Mouse (Mus musculus) megakaryocyte-erythroid progenitor cell, adult 5-6 weeks (primary cell): Measurements from ENCODE around the gene Cbln1. TPM values are rescaled to one million over a fixed set of nuclear protein-coding genes. Genes with fewer than 3 reads are reported as not detected.

Experiments
- ATAC-seq: replicated peaks from 2 replicates; pipeline ENCODE4 v1.8.0; 2016; ENCODE audit warnings: mild to moderate bottlenecking, inconsistent platforms; ENCODE audit not compliant: severe bottlenecking, poor library complexity, low FRiP score, low TSS enrichment
- total RNA-seq, 2 experiments: library from RNA; stranded (forward) in 1 of 2; stranded (reverse) in 1 of 2; fragments of 200-1000, 215-1000 nt in 1 of 2; fragments of >200 nt in 1 of 2; fragmentation: Nextera tagmentation in 1 of 2; gene quantifications; 2 replicates each; pipeline ENCODE4 v1.2.3; 2014 to 2017

Cbln1 gene
- total RNA-seq, 2 experiments from 2014 or later: not detected

GRCm38 (mm10) chr8:87470834-87471602, 1.4 kb downstream of the Cbln1 start:
- no peak for ATAC-seq

DNA sequence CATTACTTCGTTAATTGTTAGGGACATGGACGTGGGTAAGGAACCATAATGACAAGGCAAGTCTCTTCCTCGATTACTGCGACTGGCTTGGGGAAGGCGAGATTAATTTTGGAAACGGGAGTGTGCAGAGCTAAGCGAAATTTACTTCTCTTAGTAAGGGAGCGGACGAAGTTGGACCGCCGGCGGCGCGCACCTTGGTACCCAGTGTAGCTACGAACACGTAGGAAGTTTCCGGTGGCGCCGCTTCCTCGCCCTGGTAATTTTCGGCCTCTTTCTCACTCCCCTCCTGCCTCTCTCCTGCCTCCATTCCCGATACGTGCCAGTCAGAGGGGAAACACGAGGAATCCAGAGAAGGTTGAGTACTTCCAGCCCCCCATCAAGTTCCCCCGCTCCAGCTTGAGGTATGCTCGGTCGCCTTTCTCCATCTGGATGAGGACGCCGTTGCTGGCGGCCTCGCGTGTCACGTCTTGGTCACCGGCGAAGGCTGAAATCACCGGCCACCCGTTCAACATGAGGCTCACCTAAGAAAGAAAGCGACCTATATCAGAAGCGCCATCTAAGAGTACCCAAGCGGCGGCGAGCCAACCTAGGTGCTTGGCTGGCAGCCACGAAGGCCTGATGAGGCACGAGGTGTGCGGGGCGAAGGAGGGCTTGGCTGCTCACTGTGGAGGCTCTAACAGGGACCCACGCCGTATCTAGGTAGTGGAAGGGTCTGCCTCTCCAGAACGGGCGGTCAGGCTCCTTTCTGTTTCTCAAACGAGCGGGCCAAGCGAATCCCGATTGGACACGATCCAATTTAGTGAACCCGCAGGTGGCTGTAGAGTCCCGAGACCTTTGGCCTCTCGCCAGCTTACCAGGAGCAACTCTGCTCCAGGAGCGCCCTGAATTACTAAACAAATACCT, 2.2 kb downstream of the Cbln1 start:
- ATAC-seq: no peak

DNA sequence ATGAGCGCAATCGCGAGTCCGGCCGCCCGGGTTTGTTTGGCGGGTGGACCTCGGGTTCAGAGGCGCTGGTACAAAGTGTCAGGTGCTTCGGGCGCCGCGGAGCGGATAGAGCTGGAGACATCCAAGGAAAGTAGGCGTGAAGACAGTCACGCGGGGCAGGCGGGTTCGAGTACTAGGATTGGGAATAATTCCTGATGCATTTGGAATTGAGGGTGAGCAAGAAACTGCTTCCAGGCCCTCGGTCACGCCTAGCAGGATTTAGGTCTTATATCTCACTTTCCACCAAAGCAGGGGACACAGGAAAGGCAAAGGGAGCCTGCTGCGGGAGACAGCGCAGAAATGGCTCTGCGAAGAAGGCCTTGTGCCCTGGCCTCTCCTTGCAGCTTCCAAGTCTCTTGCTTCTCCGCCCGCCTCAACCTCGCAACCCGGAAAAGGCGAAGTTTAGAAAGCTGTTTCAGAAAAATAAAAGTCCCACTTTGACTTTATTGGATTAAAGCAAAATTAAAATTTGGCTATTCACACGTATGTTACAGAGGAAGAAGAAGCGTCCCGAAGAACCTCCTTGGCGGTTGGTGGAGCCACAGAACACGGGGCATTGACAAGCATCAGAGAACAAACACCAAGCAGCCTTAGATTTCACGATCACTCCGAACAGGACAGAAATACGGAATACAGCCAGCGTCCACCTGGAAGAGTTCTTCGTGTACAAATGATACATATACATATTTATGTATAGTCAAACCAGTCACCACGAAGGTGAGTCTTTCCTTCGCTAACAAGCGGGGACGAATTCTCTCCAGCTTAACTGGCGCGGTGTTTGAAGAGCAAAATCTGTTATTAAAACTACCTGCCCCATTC, 3.2 kb downstream of the Cbln1 start:
- no peak for ATAC-seq

DNA sequence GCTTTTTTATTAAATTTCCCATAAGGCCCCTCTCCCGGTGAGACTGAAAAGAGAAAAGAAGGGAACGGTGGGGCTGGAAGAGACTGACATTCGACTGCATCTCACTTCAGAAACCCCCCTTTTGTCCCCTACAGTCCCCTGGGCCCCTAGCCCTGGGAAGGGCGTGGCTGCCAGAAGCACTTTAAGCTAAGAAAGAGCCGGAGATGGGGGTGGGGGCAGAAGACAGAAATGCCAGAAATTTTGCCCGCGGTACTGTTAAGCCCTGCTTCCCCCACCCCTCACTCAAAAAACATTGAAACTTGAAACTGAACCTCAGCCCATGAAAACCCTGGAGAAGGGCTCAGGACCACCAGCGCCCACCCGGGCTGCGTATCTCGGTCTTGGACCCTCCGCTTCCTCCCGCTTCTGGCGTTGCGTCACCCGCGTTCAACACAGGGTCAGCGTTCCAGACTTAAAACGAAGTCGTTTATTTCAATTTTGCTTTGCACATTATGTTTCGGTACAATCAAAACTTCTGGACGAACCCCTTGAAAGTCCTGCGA, 3.9 kb downstream of the Cbln1 start:
- ATAC-seq: no peak

DNA sequence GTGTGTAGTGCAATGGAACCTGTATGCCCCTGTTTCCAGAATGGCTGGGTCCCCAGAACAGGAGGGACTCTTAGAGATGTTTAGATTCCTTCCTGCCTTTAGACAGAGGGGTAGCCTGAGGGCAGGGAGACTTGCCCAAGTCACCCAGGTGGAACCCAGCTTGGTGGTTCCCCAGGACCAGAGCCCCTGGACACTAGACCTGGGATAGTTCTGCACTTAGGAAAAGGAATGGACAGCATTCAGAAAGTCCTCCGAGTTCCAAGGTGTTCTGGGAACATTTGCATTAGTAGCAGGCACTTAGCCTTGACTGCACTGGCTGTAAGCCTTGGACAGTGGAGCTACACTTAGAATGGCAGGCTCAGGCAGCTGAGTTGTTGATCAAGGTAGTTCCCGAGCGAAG, 4.5 kb downstream of the Cbln1 start:
- ATAC-seq: no peak

DNA sequence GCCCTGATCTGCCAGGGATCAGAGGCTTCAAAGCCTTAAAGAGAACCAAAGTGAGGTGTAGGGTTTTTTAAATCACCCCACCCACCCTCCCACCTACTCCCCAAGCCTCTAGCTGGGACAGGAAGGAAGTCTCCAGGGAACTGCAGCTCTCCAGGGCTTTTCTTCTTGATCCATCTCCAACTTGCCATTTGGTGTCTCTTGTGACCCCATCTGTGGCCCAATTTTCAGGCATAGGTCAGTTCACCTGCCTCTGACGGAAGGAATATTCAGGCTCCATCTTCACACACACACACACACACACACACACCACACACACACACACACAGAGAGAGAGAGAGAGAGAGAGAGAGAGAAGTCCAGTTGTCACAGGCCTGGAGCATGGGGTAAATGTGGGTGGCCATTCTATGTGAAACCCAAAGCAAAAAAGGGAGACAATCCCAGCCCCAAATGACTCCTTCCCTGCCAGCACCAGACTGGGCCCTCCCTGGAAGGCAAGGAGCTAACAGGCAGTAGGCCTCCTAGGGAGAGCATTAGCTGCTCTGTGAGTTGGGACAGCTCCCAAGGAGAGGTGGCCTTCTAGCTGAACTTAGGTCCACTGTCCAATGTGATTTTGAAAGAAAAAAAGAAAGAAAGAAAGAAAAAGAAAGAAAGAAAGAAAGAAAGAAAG, 5.3 kb downstream of the Cbln1 start:
- no peak for ATAC-seq

DNA sequence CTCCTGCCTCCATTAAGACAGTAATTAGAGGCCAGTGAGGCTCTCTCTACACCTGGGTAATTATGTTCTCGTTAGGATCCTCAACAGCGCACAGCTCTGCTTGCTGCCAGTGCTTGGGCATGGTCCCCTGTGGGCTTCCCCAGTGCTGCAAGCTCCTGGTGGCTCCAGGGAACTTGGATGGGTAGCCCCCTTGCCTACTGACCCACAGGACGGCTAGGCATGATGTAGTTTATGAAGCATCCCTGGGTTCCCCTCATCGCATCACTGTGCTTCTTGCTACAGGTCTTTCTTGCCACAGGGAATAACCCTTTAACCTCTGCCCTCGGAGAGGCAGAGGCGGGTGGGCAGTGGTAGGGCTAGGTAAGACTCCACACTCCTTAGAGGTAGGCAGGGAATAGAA, 6.1 kb downstream of the Cbln1 start:
- ATAC-seq: no peak

DNA sequence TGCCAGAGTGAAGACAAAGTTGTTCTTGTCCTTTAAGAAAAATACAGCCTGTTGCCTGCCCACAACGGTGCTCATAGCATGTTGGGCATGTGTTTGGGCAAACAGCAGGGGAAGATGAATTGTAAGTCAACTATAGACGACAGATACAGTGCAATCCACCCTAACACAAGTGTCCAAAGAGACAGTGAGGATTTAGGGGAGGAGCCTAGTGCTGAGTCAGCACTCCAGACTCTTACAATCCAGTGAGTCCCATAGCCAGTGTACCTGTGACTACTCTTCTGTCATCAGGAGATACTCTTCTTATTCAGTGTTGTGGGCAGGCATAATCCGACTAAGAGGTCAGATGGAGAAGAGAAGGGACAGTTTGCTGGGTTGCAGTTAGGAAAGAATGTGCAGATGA, 8.0 kb downstream of the Cbln1 start:
- no peak for ATAC-seq

GRCm38 (mm10) chr8:87461801-87462200, 10.6 kb downstream of the Cbln1 start:
- no peak for ATAC-seq

- no peak for ATAC-seq
Measured at GRCm38 (mm10) chr8:87456949-87457348, 15.5 kb downstream of the Cbln1 start.

DNA sequence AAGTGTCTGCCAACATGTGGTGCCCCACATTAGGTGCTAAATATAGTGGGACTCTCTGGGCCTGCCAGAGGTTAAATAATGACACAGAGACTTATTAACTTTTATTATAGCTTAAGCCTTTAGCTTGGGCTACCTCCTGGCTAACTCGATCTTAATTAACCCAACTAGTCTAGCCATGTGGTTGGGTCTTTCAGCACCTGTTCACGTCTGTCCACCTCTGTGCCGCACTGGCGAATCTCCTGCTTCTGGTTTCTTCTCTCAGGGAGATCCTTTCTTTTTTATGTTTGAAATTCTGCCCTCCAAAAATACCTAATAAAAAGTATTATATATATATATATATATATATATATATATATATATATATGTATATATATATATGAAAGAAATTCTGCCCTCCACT, 19.6 kb downstream of the Cbln1 start:
- ATAC-seq: no peak

GRCm38 (mm10) chr8:87451737-87452136, 20.7 kb downstream of the Cbln1 start:
- ATAC-seq: no peak

- no peak for ATAC-seq
Measured at GRCm38 (mm10) chr8:87434592-87434991, 37.8 kb downstream of the Cbln1 start.

DNA sequence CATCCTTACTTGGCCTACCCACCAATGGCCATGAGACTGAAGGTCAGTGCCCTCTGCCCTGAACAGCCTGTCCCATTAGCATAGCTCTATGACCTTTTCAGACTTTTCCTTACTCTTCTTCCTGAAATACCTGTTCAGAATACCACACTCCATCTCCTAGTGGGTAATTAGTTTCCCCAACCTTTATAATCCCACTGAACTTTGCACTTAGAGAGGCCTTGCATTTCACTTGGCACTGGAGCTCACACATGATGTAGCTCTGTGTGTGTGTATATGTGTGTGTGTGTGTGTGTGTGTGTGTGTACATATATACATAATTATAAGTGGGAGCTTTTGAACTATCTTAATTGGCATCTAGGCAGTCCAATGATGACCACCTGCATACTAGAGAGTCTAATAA, 45.2 kb downstream of the Cbln1 start:
- ATAC-seq: no peak

DNA sequence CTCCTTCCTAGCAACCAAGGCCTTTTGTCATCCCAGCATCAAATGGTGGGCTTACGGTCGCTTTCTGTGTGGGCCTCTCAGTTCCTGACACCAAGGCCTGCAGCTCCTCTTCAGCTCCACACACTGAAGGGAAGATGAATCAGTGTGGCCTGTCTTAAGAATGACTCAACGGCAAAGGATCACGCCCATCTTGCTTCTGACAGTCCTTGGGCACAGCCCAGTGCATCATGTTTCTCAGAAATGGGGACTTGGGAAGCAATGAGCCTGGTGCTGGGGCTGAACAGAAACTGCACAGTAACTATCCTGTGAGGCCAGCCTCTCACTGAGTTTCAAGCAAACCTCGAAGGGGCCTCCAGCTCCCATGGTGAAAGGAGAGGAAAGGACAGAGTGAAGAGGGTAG, 47.7 kb downstream of the Cbln1 start:
- no peak for ATAC-seq

DNA sequence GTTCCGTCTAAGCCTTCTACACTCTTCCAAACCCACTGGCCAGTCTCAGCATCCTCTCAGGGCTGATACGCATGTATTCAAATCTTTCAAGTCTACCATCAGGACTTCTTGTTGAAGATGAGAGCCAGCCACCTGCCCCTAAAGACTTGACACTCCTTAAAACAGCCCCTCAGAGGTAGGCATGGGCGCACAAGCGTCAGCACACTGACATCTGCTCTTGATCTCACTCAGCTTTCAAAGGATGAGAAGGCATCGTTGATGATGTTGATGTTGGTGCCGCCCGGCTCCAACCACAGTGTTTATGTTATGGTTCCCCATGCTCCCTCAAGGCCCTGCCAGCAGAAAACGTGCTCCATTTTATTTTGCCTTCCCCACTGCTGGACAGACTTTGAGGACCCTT, 50.7 kb downstream of the Cbln1 start:
- no peak for ATAC-seq
